Mouse (Mus musculus) lung, adult 2 months (tissue): ENCODE results near the gene Nrxn3.

Source experiments
- CTCF ChIP-seq: fragments of 200-500 bp; IDR thresholded peaks from 2 replicates; pipeline ENCODE4 v1.5.1; 2011; ENCODE audit warnings: mild to moderate bottlenecking, low read length, control low read depth; ENCODE audit not compliant: insufficient read depth
- POLR2A ChIP-seq: fragments of 200-500 bp; IDR thresholded peaks from 2 replicates; pipeline ENCODE4 v1.6.1; 2011; ENCODE audit warnings: low read depth, mild to moderate bottlenecking, control low read depth, low read length, borderline replicate concordance; ENCODE audit errors: extremely low read depth

DNA sequence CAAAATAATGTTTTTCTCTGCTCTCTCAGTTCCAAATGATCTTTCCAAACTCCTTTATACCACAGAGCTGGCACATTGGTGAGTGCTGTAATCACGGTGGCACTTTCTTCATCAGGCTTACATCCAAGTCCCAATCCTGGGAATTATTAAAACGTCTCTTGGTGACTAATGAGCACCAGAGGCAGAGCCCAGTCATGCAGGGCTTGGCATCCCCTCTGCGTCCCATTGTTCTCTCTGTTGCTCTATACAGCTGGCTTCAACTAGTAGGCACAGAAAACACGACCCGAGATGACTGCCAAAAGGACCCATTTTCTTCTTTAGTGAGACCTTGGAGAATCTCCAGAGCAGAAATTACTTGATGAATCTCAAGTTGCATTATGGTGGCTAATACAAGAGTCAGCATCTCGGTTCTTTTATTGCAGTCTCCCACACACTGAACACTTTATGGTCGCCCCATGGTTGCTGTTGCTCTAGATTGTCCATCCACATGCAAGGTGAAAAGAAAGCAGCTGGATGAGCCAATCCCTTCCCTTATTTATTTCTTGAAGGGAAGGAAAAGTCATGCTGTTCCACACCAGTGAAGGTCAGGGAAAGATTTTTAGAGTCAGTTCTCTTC, 1552.1 kb downstream of the Nrxn3 start:
- no peak for TF ChIP-seq CTCF
- TF ChIP-seq POLR2A, result no peak
